Mouse (Mus musculus) heart, postnatal 0 days (tissue): ENCODE data around the gene Tspear. TPM values are rescaled to one million over a fixed set of nuclear protein-coding genes. Genes with fewer than 3 reads are reported as not detected.
"Not testable (repeated sequence)": the region's sequence is repeated elsewhere in the genome, so short reads cannot be mapped to it uniquely, and the experiment has no call there.

Source experiments
- ATAC-seq: fragments of 200-750 bp; cut with Nextera tagmentation; 2 replicates; pipeline ENCODE4 v1.8.0; 2017; ENCODE audit warnings: low read depth, moderate number of reproducible peaks, moderate library complexity; ENCODE audit not compliant: insufficient read depth
- DNase-seq: peaks from one replicate; pipeline ENCODE4 v3.0.0-alpha.2; 2016; ENCODE audit warnings: low spot score
- H3K27ac ChIP-seq: fragments of 300-500 bp; sonication (generic); 2 replicates; pipeline ENCODE4 v1.5.1; 2014; ENCODE audit warnings: low read depth, mild to moderate bottlenecking
- H3K27me3 ChIP-seq: fragments of 300-500 bp; sonication (generic); 2 replicates; pipeline ENCODE4 v1.6.1; 2014; ENCODE audit warnings: low read length, mixed read lengths; ENCODE audit not compliant: control insufficient read depth, insufficient read depth
- H3K36me3 ChIP-seq: fragments of 300-500 bp; sonication (generic); replicated peaks from 2 replicates; pipeline ENCODE4 v1.6.1; 2014; ENCODE audit warnings: low read length, mixed read lengths; ENCODE audit not compliant: control insufficient read depth, insufficient read depth
- H3K4me1 ChIP-seq: fragments of 300-500 bp; sonication (generic); 2 replicates; pipeline ENCODE4 v1.6.1; 2014; ENCODE audit warnings: antibody characterized with exemption; ENCODE audit not compliant: control insufficient read depth, insufficient read depth
- H3K4me2 ChIP-seq: fragments of 300-500 bp; sonication (generic); 2 replicates; pipeline ENCODE4 v1.6.1; 2014; ENCODE audit warnings: low read depth, mild to moderate bottlenecking, low read length, moderate library complexity
- H3K4me3 ChIP-seq: fragments of 300-500 bp; sonication (generic); 2 replicates; pipeline ENCODE4 v1.5.1; 2014; ENCODE audit warnings: low read depth, low read length
- H3K9ac ChIP-seq: fragments of 300-500 bp; sonication (generic); replicated peaks from 2 replicates; pipeline ENCODE4 v1.6.1; 2014; ENCODE audit warnings: low read depth, low read length, mixed read lengths
- H3K9me3 ChIP-seq: fragments of 300-500 bp; sonication (generic); replicated peaks from 2 replicates; pipeline ENCODE4 v1.6.1; 2016; ENCODE audit warnings: low read length; ENCODE audit not compliant: control insufficient read depth
- CTCF ChIP-seq: IDR thresholded peaks from 2 replicates; pipeline ENCODE4 v1.5.1; 2016; ENCODE audit warnings: antibody characterized with exemption, control low read depth, low read depth
- EP300 ChIP-seq: IDR thresholded peaks from 2 replicates; pipeline ENCODE4 v1.6.1; 2016; ENCODE audit warnings: antibody characterized with exemption, low read depth
- WGBS: fragments of 180-500 bp; shearing (Covaris S2); extraction: QIAGEN DNeasy Blood & Tissue Kit; methylation state at CpG from one replicate; pipeline ENCODE4 v1.1.7; 2014; 5-methylcytosine and 5-hydroxymethylcytosine counted together
- polyA plus RNA-seq: library from polyadenylated mRNA; unstranded; fragments of >200 nt; fragmentation: Nextera tagmentation; extraction: Ambion mirVana; gene quantifications from 2 replicates; pipeline ENCODE4 v1.2.1, GENCODE M21; 2015
- total RNA-seq: library from RNA; depleted of rRNA; stranded (reverse); fragments of >200 nt; gene quantifications from 2 replicates; pipeline ENCODE4 v1.2.3, GENCODE M21; 2014; ENCODE audit warnings: low replicate concordance

The Tspear gene
- total and polyA plus RNA-seq, 2 experiments from 2014 or later = 1.1 TPM; not detected in 1

DNA sequence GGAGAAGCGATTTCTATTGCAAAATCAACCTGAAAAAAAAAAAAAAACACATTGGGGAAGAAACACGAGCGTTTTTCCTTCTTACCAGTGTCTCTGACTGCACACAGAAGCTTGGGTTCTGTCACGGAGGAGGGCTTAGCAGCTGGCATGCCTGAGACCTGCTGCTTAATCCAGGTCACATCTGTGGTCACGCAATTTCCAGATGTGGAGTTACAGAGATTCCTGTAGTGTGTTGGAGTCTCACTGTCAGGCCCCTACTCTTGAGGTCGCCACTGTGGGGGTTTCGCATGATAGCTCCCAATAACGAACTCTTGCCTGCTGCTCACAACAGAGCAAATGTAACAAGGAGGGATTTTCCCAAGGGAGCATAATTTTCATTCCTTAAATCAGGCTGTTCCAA lies 2.2 kb upstream of the Tspear start:
- no peak overlapping the region for H3K4me2 ChIP-seq
- H3K27me3 ChIP-seq = peaks cover 55% of the 10 kb centered on the region
- H3K9me3 ChIP-seq = no peaks in the 10 kb centered on the region
- WGBS = 31% methylated on average over 8 of the region's 8 CpGs
- no peak overlapping the region for H3K4me3 ChIP-seq
- ATAC-seq = no peak
- no peak overlapping the region for H3K27ac ChIP-seq
- TF ChIP-seq EP300 (no peak), CTCF (no peak)
- no peak overlapping the region for H3K9ac ChIP-seq
- 0 out of 2 replicates have a peak, but pooled peaks cover 4% of the 10 kb centered on the region for H3K4me1 ChIP-seq
- H3K36me3 ChIP-seq = no peaks in the 10 kb centered on the region
- no peak for DNase-seq

- H3K9ac ChIP-seq = no peak overlapping the region
- ATAC-seq = no peak
- DNase-seq = no peak
- 0 out of 2 replicates have a peak, but pooled peaks cover 4% of the 10 kb centered on the region for H3K4me1 ChIP-seq
- H3K27me3 ChIP-seq = peaks cover 56% of the 10 kb centered on the region
- TF ChIP-seq EP300 = no peak
- no peaks in the 10 kb centered on the region for H3K9me3 ChIP-seq
- H3K36me3 ChIP-seq = no peaks in the 10 kb centered on the region
- 28% methylated on average over 10 of the region's 10 CpGs for WGBS
- no peak overlapping the region for H3K27ac ChIP-seq
- H3K4me2 ChIP-seq = no peak overlapping the region
- no peak overlapping the region for H3K4me3 ChIP-seq
Measured at GRCm38 (mm10) chr10:77687021-77687420, 652 bp downstream of the Tspear start.

DNA sequence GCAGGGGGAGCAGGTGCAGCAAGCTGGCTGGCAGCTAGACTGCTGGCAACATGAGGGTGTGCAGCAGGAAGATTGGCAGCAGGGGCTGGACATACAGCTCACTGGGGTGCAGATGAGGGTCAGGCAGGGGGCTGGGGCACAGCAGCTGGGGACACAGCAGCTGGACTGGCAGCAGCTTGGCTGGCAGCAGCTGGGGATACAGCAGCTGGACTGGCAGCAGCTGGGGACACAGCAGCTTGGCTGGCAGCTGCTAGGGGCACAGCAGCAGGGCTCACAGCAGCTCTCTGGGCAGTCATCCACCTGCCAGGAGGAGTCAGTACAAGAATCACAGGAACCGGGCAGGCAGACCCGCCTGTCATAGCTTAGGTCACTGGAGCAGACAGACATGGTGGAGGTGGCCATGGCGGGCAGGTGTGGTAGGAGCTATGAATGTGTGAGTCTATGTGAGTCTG lies 4.0 kb downstream of the Tspear start, which contains the start of gene Gm19402:
Gene Gm19402 (minus strand): TSS at position 402 of the 452 bp plus-strand sequence.
- WGBS = 74% methylated on average over 3 of the region's 3 CpGs
- not testable (repeated sequence) for H3K36me3 ChIP-seq, ATAC-seq, H3K4me2 ChIP-seq, H3K9ac ChIP-seq, DNase-seq, H3K9me3 ChIP-seq, H3K4me3 ChIP-seq, H3K4me1 ChIP-seq, H3K27ac ChIP-seq
- peaks cover 37% of the 10 kb centered on the region for H3K27me3 ChIP-seq

GRCm38 (mm10) chr10:77697133-77697532 lies 10.8 kb downstream of the Tspear start, which contains the start of gene Gm9508:
Gm9508 (minus strand) TSS chr10:77697233.
- Histone ChIP-seq H3K36me3 (no peaks in the 10 kb centered on the region), H3K4me1 (no peaks in the 10 kb centered on the region), H3K27me3 (no peaks in the 10 kb centered on the region), H3K4me3 (no peak within 1 kb of the TSS), H3K9me3 (peaks cover 11% of the 10 kb centered on the region; the same call in 1 of the 2 replicates), H3K27ac (no peak within 1 kb of the TSS), H3K4me2 (no peak within 1 kb of the TSS), H3K9ac (no peak within 1 kb of the TSS)
- TF ChIP-seq EP300 (no peak), CTCF (no peak)
- ATAC-seq (no peak), DNase-seq (no peak)
- 21% methylated on average over 4 of the region's 4 CpGs for WGBS

- Histone ChIP-seq H3K27ac (no peak within 1 kb of the TSS), H3K4me2 (no peak within 1 kb of the TSS), H3K36me3 (no peaks in the 10 kb centered on the region), H3K4me3 (no peak within 1 kb of the TSS), H3K27me3 (no peaks in the 10 kb centered on the region), H3K9me3 (peaks cover 12% of the 10 kb centered on the region; the same call in 1 of the 2 replicates), H3K4me1 (no peaks in the 10 kb centered on the region), H3K9ac (no peak within 1 kb of the TSS)
- WGBS = 87% methylated on average over 1 of the region's 1 CpGs
- no peak for DNase-seq
- no peak for TF ChIP-seq CTCF
- TF ChIP-seq EP300 = no peak
- ATAC-seq = no peak
Measured at GRCm38 (mm10) chr10:77706326-77706725, 20.0 kb downstream of the Tspear start, which contains the start of gene Gm10272. Gm10272 (plus strand) TSS chr10:77706626.

DNA sequence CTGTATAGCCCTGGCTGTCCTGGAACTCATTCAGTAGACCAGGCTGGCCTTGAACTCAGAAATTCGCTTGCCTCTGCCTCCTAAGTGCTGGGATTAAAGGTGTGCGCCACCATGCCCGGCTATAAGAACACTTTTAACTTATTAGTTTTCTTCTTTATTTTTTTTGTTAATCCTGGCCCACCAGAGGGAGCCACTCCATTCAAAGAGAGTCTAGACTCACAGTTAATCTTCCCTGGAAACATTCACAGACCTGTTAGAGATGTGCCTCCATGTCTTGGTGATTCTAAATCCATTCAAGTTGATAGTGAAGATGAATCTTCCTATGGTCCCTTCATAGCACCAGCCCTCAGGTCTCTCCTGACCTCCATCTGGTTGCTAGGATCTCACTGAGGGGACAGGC lies 23.5 kb downstream of the Tspear start:
- Histone ChIP-seq H3K4me2 (no peak overlapping the region), H3K4me1 (no peaks in the 10 kb centered on the region), H3K9me3 (0 out of 2 replicates have a peak, but pooled peaks cover 5% of the 10 kb centered on the region), H3K27ac (no peak overlapping the region), H3K4me3 (no peak overlapping the region), H3K9ac (no peak overlapping the region), H3K36me3 (no peaks in the 10 kb centered on the region), H3K27me3 (no peaks in the 10 kb centered on the region)
- DNase-seq = no peak
- 61% methylated on average over 3 of the region's 3 CpGs for WGBS
- no peak for ATAC-seq
- TF ChIP-seq EP300 (no peak), CTCF (peak; percentile 16)

DNA sequence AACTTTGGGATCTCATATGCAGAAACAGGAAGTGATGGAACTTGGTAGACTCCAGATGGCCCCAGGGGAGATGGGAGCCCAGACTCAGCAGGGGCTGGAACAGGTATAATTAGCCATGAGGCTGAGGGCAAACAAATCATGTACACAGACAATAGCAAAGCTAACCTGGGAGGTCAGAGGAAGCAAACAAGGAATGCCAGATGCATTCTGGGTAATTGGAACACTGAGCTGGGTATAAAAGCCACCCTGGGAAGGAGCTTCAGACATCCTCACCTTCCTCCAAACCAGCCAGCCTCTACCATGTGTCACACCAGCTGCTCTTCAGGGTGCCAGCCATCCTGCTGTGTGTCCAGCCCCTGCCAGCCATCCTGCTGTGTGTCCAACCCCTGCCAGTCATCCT lies 24.8 kb downstream of the Tspear start, which contains the start of gene Gm10024:
Gene Gm10024 (plus strand): TSS at position 301 of the 400 bp plus-strand sequence.
- H3K27ac ChIP-seq, DNase-seq, ATAC-seq, H3K27me3 ChIP-seq, H3K4me1 ChIP-seq, H3K9me3 ChIP-seq, H3K36me3 ChIP-seq, H3K9ac ChIP-seq, H3K4me2 ChIP-seq, H3K4me3 ChIP-seq: not testable (repeated sequence)
